Mouse (Mus musculus): Measurements from ENCODE around the gene Rtn4rl1.
A peak's percentile ranks its signal among the peaks of the same experiment; 100 is the strongest.

Gene Rtn4rl1

DNA sequence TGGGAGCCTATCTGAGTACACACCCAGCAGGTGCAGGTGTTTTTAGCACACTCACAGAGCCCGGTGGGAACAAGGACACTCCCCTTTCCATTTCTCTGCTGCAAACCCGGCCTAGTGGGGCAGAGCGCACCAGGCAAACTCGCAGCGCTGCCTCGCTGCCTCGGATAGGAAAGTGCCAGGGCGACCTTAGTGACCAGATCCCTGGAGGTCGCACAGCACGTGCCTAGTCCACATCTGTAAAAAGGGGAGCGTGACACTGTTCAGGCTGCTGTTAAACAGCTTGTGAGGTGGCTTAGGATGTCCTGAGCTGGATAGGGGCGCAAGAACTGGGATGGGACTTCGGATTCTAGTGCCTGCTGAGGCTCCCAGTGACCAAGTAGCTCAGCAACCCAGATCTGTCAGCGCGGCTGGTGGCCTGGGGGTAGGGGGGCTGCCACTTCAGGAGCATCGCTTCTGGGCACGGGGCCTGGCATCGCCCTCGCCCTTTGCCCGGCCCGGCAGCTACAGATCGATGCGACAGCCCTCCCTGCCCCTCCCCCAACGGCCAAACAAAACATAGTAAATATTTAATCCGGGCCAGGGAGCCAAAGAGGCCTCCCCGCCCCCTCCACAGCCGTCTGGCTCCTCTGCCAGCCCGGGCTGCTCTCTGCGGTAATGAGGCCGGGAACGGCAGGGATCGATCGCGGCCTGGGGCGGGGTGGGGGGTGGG lies 19.9 kb downstream of the Rtn4rl1 start:
- DNase-seq (ENCODE audit: low spot score) = no peak

- DNase-seq (ENCODE audit: low spot score) = no peak
Measured at GRCm38 (mm10) chr11:75214081-75214950, 20.7 kb downstream of the Rtn4rl1 start.

- no peak for DNase-seq (ENCODE audit: low spot score)
Measured at GRCm38 (mm10) chr11:75220115-75220514, 26.5 kb downstream of the Rtn4rl1 start.

GRCm38 (mm10) chr11:75220517-75221145 lies 27.0 kb downstream of the Rtn4rl1 start:
- no peak for DNase-seq (ENCODE audit: low spot score)

- DNase-seq (ENCODE audit: low spot score) = no peak
Measured at GRCm38 (mm10) chr11:75224062-75224461, 30.5 kb downstream of the Rtn4rl1 start.

DNA sequence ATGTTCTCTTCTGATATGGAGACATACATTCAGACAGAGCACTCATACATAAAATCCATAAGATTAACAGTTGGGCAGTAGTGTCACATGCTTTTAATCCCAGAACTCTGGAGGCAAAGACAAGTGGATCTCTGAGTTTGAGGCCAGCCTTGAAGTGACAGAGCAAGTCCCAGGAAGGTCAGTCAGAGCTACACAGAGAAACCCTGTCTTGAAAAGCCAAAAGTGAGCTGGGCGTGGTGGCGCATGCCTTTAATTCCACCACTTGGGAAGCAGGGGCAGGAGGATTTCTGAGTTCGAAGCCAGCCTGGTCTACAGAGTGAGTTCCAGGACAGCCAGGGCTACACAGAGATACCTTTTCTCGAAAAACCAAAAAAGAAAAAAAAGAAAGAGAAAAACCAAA lies 31.3 kb downstream of the Rtn4rl1 start:
- DNase-seq (ENCODE audit: low spot score) = no peak

DNA sequence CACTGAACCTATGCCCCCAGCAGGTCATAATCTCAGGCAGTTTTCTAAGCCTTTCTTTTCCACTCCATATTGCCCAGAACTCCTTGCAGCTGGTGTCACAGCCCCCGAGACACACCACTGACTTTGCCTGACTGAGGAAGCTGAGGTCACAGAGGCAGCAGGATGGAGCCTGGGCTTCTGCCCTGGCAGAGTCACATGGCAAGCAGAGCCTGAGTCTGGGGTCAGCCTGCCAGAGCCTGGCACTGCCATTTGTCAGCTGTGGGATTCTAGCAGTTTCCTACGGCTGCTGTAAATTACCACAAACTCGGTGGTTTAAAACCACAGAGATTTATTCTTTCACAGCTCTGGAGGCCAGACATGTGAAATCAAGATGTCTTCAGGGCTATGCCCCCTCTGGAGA lies 34.0 kb downstream of the Rtn4rl1 start:
- DNase-seq (ENCODE audit: low spot score) = no peak

- no peak for DNase-seq (ENCODE audit: low spot score)
Measured at GRCm38 (mm10) chr11:75229289-75229688, 35.7 kb downstream of the Rtn4rl1 start.

DNA sequence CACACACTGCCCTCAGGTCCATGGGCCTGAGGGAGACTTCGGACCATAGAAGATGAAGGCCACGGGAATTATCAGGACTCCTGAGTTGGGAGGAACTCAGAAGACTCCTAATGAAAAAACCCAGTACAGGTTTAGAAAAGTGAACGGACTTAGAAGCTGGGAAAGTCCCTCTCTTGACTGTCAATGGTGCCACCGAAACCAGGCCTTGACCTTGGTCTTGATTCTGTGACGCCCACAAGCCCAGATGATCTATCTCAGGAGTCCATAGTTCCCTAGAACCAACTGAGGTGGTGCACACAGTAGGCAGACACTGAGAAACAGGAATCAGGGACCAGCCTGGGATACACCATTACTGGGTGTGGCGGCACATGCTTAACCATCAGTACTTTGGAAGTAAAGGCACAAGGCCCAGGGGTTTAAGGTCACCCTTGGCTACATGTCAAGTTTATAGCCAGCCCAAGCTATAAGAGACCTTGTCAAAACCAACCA lies 36.7 kb downstream of the Rtn4rl1 start:
- DNase-seq (ENCODE audit: low spot score) = no peak

DNA sequence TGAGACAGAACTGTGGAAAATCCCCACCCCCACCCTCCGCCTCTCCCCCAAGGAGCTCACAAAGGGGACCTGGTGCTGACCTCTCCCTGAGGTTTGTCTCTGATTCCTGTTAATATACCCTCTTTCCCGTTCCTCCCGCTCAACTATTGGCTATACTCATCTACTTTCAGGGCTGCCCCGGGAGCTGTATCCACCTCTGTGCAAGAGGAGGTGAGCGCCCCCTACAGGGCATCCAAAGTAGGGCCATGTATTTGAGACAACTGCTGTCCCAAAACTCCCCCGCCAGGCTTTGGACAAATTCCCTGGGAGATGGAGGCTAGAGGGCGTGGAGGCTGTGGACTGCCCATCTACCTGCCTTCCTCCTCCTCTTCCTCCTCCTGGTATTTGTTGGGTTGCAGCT lies 38.2 kb downstream of the Rtn4rl1 start:
- DNase-seq (ENCODE audit: low spot score) = peak; percentile 57

DNA sequence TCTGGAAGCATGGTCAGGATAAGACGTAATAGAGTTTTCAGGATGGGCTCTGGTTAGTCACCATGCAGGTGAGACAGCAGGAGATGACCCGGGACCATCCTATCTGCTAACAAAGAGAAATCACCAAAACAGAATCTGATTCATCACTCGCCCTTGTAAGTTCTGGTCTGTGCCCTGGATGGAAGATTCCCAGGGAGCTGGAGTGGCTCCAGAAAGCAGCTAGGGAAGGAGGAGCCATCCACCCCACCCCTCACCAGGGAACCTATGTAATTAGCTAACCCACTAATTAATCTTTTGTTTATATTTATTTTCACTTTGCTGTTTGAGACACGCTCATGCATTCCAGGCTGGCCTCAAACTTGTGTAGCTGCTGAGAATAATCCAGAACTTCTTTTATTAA lies 38.9 kb downstream of the Rtn4rl1 start:
- DNase-seq (ENCODE audit: low spot score) = no peak

- no peak for DNase-seq (ENCODE audit: low spot score)
Measured at GRCm38 (mm10) chr11:75234745-75235144, 41.2 kb downstream of the Rtn4rl1 start.

GRCm38 (mm10) chr11:75240158-75240934 lies 46.8 kb downstream of the Rtn4rl1 start:
- no peak for DNase-seq (ENCODE audit: low spot score)

DNA sequence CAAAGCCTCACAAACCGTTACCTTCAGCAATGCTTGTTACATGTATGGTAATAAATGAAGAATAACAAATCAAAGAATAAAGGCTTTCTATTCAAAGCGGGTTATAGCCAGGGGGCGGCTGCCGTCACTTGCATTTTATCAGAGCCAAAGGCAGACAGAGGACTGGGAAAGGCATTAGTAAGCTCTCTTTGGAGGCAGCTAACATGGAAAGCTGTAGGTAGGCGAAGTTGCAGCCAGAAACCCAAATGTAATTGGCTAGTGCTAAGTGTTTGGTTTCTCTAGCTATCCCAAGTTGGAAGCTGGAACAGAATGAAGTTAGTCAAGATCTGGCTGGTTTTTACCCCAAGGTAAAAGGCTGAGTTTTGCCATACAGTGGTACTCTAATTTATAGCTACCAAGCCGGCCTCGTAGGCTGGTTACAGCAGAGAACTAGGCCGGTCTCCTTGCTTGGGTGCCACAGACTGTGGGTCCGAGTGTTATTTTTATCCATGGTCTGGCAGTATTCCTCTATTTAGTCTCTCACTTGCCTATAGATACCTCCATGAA lies 49.2 kb downstream of the Rtn4rl1 start:
- no peak for DNase-seq (ENCODE audit: low spot score)

GRCm38 (mm10) chr11:75244368-75245275 lies 51.0 kb downstream of the Rtn4rl1 start:
- DNase-seq (ENCODE audit: low spot score) = no peak

DNA sequence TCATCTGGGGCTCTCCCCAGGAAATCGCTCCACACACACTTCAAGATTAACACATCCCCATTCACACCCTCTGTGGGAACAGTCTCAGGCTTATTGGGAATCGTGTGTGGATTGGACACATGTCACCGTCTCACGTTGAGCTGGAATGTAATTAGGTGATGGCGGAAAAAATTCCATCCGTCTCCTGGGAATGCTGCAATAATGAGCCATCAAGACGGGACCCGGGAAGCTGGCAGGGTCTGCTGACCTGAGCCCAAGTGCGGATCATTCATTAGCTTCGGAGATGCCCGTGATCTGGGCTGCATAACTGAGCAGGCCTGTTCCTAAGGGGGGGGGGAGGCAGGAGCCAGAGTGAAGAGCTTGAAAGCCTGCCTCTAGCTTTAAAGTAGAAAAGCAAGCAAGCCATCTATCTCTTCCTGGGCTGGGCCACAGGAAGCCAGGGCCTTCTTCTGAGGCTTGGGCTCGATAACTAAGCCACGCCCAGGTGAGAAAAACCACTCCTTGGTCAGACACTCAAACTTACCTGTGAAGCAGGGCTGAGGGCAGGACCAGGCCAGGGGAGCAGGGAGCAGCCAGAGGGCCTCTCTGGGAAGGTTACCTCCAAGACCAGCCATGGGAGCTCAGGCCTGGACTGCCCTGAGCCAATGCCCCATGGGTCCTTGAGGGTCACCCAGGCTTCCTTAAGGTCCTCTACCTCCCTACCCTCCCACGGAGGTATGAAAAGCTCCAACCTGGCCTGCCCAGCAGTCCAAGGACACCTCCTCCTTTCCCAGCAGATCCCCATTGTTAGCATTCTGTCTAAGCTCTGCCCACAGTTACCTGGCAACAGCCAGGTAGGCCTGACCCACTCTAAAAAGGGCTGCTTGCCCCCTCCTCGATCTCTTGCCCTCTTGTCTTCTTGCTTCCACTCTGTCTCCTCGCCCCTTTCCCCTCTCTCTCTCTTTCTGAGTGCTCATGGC lies 52.1 kb downstream of the Rtn4rl1 start:
- DNase-seq (ENCODE audit: low spot score) = no peak

GRCm38 (mm10) chr11:75246589-75246988 lies 53.0 kb downstream of the Rtn4rl1 start:
- peak; percentile 75 for DNase-seq (ENCODE audit: low spot score)

- no peak for DNase-seq (ENCODE audit: low spot score)
Measured at GRCm38 (mm10) chr11:75247137-75247730, 53.7 kb downstream of the Rtn4rl1 start.

GRCm38 (mm10) chr11:75249588-75249987 lies 56.0 kb downstream of the Rtn4rl1 start:
- DNase-seq (ENCODE audit: low spot score) = no peak

Data from adipocyte (in vitro differentiated cells).